Mouse (Mus musculus): ENCODE measurements around the gene Cxcl2. TPM values are rescaled to one million over a fixed set of nuclear protein-coding genes. Genes with fewer than 3 reads are reported as not detected.

Cxcl2 gene
- polyA plus RNA-seq, 1 experiment from 2014 or later: not detected

DNA sequence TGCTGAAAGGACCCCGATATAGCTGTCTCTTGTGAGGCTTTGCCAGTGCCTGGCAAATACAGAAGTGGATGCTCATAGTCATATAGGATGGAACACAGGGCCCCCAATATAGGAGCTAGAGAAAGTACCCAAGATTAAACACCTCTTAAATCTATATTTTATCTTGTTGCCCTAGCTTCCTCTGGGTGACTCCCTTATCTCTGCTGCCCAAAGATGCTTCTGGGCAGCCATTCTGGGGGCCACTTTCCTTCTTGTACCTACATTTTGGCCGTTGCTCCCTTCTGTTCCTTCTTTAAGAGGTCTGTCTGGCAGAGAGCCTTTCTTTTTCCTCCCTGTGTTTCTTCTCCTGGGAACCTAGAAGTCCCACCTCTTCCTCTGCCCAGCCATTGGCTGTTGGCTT, 41.8 kb downstream of the Cxcl2 start:
- Histone ChIP-seq H3K4me1 (no peaks in the 10 kb centered on the region), H3K4me3 (no peak overlapping the region), H3K27me3 (no peaks in the 10 kb centered on the region), H3K36me3 (no peaks in the 10 kb centered on the region), H3K9ac (no peak overlapping the region), H3K9me3 (no peaks in the 10 kb centered on the region), H3K4me2 (no peak overlapping the region), H3K27ac (no peak overlapping the region)
- WGBS: 90% methylated on average over 2 of the region's 2 CpGs
- ATAC-seq (ENCODE audit: borderline replicate concordance, extremely low read depth, low FRiP score, low TSS enrichment): no peak

- H3K27me3 ChIP-seq: no peaks in the 10 kb centered on the region
- no peak overlapping the region for H3K4me3 ChIP-seq
- H3K9me3 ChIP-seq: no peaks in the 10 kb centered on the region
- ATAC-seq (ENCODE audit: borderline replicate concordance, extremely low read depth, low FRiP score, low TSS enrichment): no peak
- H3K4me1 ChIP-seq: no peaks in the 10 kb centered on the region
- H3K9ac ChIP-seq: no peak overlapping the region
- WGBS: 76% methylated on average over 15 of the region's 15 CpGs
- no peak overlapping the region for H3K27ac ChIP-seq
- no peaks in the 10 kb centered on the region for H3K36me3 ChIP-seq
- no peak overlapping the region for H3K4me2 ChIP-seq
Observed at GRCm38 (mm10) chr5:90949499-90949898, 45.8 kb downstream of the Cxcl2 start.

GRCm38 (mm10) chr5:90951475-90951874, 47.8 kb downstream of the Cxcl2 start:
- no peaks in the 10 kb centered on the region for H3K27me3 ChIP-seq
- H3K9me3 ChIP-seq: no peaks in the 10 kb centered on the region
- no peaks in the 10 kb centered on the region for H3K4me1 ChIP-seq
- H3K4me2 ChIP-seq: no peak overlapping the region
- no peak overlapping the region for H3K4me3 ChIP-seq
- WGBS: 19% methylated on average over 2 of the region's 2 CpGs
- ATAC-seq (ENCODE audit: borderline replicate concordance, extremely low read depth, low FRiP score, low TSS enrichment): no peak
- H3K36me3 ChIP-seq: no peaks in the 10 kb centered on the region
- H3K9ac ChIP-seq: no peak overlapping the region
- no peak overlapping the region for H3K27ac ChIP-seq

GRCm38 (mm10) chr5:90952731-90953481, 49.2 kb downstream of the Cxcl2 start:
- no peaks in the 10 kb centered on the region for H3K9me3 ChIP-seq
- no peak for ATAC-seq (ENCODE audit: borderline replicate concordance, extremely low read depth, low FRiP score, low TSS enrichment)
- 73% methylated on average over 8 of the region's 8 CpGs for WGBS
- H3K9ac ChIP-seq: no peak overlapping the region
- H3K27me3 ChIP-seq: no peaks in the 10 kb centered on the region
- H3K4me1 ChIP-seq: no peaks in the 10 kb centered on the region
- no peak overlapping the region for H3K4me3 ChIP-seq
- no peak overlapping the region for H3K4me2 ChIP-seq
- no peak overlapping the region for H3K27ac ChIP-seq
- H3K36me3 ChIP-seq: no peaks in the 10 kb centered on the region

Other genes with a start within 250 kb of the Cxcl2 start
- gene Cxcl5, start 144.5 kb upstream of the Cxcl2 start, polyA plus RNA-seq (2015; fragmentation: Nextera tagmentation; extraction: Ambion mirVana): 0.20 TPM in 1 of 2 replicates, not detected in the other
- 5.0 and 7.8 TPM in 2 replicates for gene Ppbp, start 135.4 kb upstream of the Cxcl2 start, polyA plus RNA-seq (2015; fragmentation: Nextera tagmentation; extraction: Ambion mirVana)
- 61.8 and 66.5 TPM in 2 replicates for gene Pf4, start 131.4 kb upstream of the Cxcl2 start, polyA plus RNA-seq (2015; fragmentation: Nextera tagmentation; extraction: Ambion mirVana)
- 0.20 TPM in 1 of 2 replicates, not detected in the other for gene Cxcl3, start 117.8 kb upstream of the Cxcl2 start, polyA plus RNA-seq (2015; fragmentation: Nextera tagmentation; extraction: Ambion mirVana)
- gene Cxcl15, start 109.3 kb upstream of the Cxcl2 start, polyA plus RNA-seq (2015; fragmentation: Nextera tagmentation; extraction: Ambion mirVana): 13.4 and 14.1 TPM in 2 replicates
- gene Cxcl1, start 12.6 kb upstream of the Cxcl2 start, polyA plus RNA-seq (2015; fragmentation: Nextera tagmentation; extraction: Ambion mirVana): 0.40 and 0.69 TPM in 2 replicates
- gene Mthfd2l, start 27.2 kb downstream of the Cxcl2 start, polyA plus RNA-seq (2015; fragmentation: Nextera tagmentation; extraction: Ambion mirVana): 44.2 and 45.6 TPM in 2 replicates
- 0.16 TPM in 1 of 2 replicates, not detected in the other for gene Epgn, start 123.6 kb downstream of the Cxcl2 start, polyA plus RNA-seq (2015; fragmentation: Nextera tagmentation; extraction: Ambion mirVana)
- 0.35 and 0.41 TPM in 2 replicates for gene Ereg, start 170.8 kb downstream of the Cxcl2 start, polyA plus RNA-seq (2015; fragmentation: Nextera tagmentation; extraction: Ambion mirVana)
- gene Areg, start 235.7 kb downstream of the Cxcl2 start, polyA plus RNA-seq (2015; fragmentation: Nextera tagmentation; extraction: Ambion mirVana): 6.2 and 7.2 TPM in 2 replicates